8 mouse cellular contexts compared by ENCODE assay signal in genomic region chr11:83302526-83303251, GRCm38 (mm10). TPM values are rescaled to one million over a fixed set of nuclear protein-coding genes. Genes with fewer than 3 reads are reported as not detected.
DNase-seq lines count a peak whose midpoint lies in the region; ATAC-seq and TF ChIP-seq lines count a peak whose summit lies in the region.

Gene Pex12, minus strand, starts transcription at chr11:83302586.

- ATAC-seq in frontal cortex, adult (ENCODE audit: low TSS enrichment): peak; percentile 78
- peak; percentile 83 for ATAC-seq in lung, postnatal 0 days

- no peaks in the 10 kb centered on the region for H3K27me3 ChIP-seq in hindbrain, embryonic 10.5 days (ENCODE audit: insufficient read depth, poor library complexity, severe bottlenecking)
- H3K27me3 ChIP-seq in lung, postnatal 0 days (replicated peaks; ENCODE audit: insufficient read depth, low read length): no peaks in the 10 kb centered on the region

- H3K36me3 ChIP-seq in hindbrain, embryonic 10.5 days: no peaks in the 10 kb centered on the region; the same call in 1 of the 2 replicates
- H3K36me3 ChIP-seq in lung, postnatal 0 days (ENCODE audit: insufficient read depth, low read length): no peaks in the 10 kb centered on the region

- TF ChIP-seq CTCF in lung, postnatal 0 days (IDR thresholded peaks at IDR 0.05): no peak

- peak within 1 kb of the TSS; percentile 96 for H3K4me3 ChIP-seq in hindbrain, embryonic 10.5 days
- H3K4me3 ChIP-seq in lung, postnatal 0 days (ENCODE audit: low read depth, low read length): peak within 1 kb of the TSS; percentile 98

- H3K9ac ChIP-seq in lung, postnatal 0 days (replicated peaks; ENCODE audit: low read depth): peak within 1 kb of the TSS; percentile 92

- peaks cover 32% of the 10 kb centered on the region for H3K4me1 ChIP-seq in hindbrain, embryonic 10.5 days (replicated peaks)
- H3K4me1 ChIP-seq in lung, postnatal 0 days (ENCODE audit: insufficient read depth, low read depth, low read length): peaks cover 4% of the 10 kb centered on the region; the same call in 1 of the 2 replicates

- under 1% methylated on average over 51 of the region's 51 CpGs for WGBS in hindbrain, embryonic 10.5 days
- 1% methylated on average over 51 of the region's 51 CpGs for WGBS in lung, postnatal 0 days

- peak; percentile 98 for DNase-seq in MN1 (ENCODE audit: low spot score)
- peak; percentile 94 for DNase-seq in cerebellum, adult 9-10 months
- DNase-seq in hindbrain, embryonic 10.5 days (ENCODE audit: low spot score): peak; percentile 96
- DNase-seq in layer of hippocampus, adult 9-11 months: peak; percentile 94
- peak; percentile 98 for DNase-seq in lung, postnatal 0 days (ENCODE audit: low spot score)
- DNase-seq in ovary, postnatal 14 days (ENCODE audit: low spot score): peak; percentile 95
- peak; percentile 96 for DNase-seq in thymus, postnatal 14 days

- H3K9me3 ChIP-seq in hindbrain, embryonic 10.5 days: no peaks in the 10 kb centered on the region
- no peaks in the 10 kb centered on the region for H3K9me3 ChIP-seq in lung, postnatal 0 days (ENCODE audit: low read length)

- peak within 1 kb of the TSS; percentile 71 for H3K4me2 ChIP-seq in lung, postnatal 0 days (replicated peaks; ENCODE audit: low read depth, low read length)

- TF ChIP-seq EP300 in lung, postnatal 0 days (IDR thresholded peaks at IDR 0.05): peak; percentile 21; the same call in 1 of the 2 replicates

- peak within 1 kb of the TSS; percentile 97 for H3K27ac ChIP-seq in hindbrain, embryonic 10.5 days
- H3K27ac ChIP-seq in lung, postnatal 0 days (ENCODE audit: low read length): peak within 1 kb of the TSS; percentile 96

RNA-seq across cellular contexts. Expression of gene Pex12, which starts in this region (rescaled TPM):
- 13.9 and 17.2 TPM in 2 replicates for polyA plus RNA-seq in hindbrain, embryonic 10.5 days (2016; fragmentation: Nextera tagmentation; extraction: Ambion mirVana)
- 9.0 and 9.5 TPM in 2 replicates for polyA plus RNA-seq in lung, postnatal 0 days (2015; fragmentation: Nextera tagmentation; extraction: Ambion mirVana)

Comparison
In these comparisons a context has a peak if more than half of its experiments do, and no peak if none do; other contexts are left out.
1. Peak in every context shown above with its lines: DNase-seq, ATAC-seq, H3K4me3 ChIP-seq and H3K27ac ChIP-seq.